Mouse (Mus musculus): ENCODE results near the gene Thap2. TPM values are rescaled to one million over a fixed set of nuclear protein-coding genes. Genes with fewer than 3 reads are reported as not detected.

Thap2 gene
- total and polyA plus RNA-seq, 2 experiments from 2014 or later: 13.8 to 21.6 TPM

DNA sequence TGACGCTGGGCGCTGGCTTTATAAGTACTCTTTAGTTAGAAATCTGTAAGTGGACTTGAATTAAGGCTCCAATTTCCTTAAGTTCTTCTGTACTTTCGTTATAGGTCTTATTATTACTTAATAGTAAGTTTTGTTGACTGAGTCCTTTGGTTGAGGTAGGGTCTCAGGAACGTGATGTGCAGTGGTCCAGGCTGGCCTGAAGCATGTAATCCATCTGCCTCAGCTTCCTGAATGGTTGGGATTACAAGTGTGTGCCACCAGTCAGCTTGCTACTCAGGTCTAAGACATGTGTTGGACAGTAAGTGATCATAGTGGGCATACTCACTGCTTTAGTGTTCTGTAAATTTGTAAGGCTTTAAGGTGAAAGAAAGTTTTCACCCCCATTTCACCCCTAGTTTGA is 6.8 kb upstream of the Thap2 start:
- Histone ChIP-seq H3K9ac (no peak overlapping the region), H3K4me1 (ENCODE audit: insufficient read depth) (peaks cover 17% of the 10 kb centered on the region), H3K4me3 (ENCODE audit: low read depth, low read length) (no peak overlapping the region), H3K4me2 (ENCODE audit: low read depth) (no peak overlapping the region), H3K9me3 (ENCODE audit: low read length) (no peaks in the 10 kb centered on the region), H3K36me3 (ENCODE audit: insufficient read depth) (peaks cover 12% of the 10 kb centered on the region), H3K27ac (ENCODE audit: low read depth, low read length) (no peak overlapping the region), H3K27me3 (ENCODE audit: insufficient read depth, low read length) (no peaks in the 10 kb centered on the region)
- ATAC-seq: no peak
- TF ChIP-seq CTCF (IDR thresholded peaks at IDR 0.05; ENCODE audit: low read depth): no peak
- no peak for DNase-seq
- WGBS: 91% methylated on average over 4 of the region's 4 CpGs

- Histone ChIP-seq H3K4me2 (ENCODE audit: low read depth) (0 out of 2 replicates have a peak overlapping the region, but pooled peaks have one; percentile 8), H3K27ac (ENCODE audit: low read depth, low read length) (no peak overlapping the region), H3K27me3 (ENCODE audit: insufficient read depth, low read length) (no peaks in the 10 kb centered on the region), H3K4me3 (ENCODE audit: low read depth, low read length) (no peak overlapping the region), H3K4me1 (ENCODE audit: insufficient read depth) (peaks cover 24% of the 10 kb centered on the region), H3K36me3 (ENCODE audit: insufficient read depth) (peaks cover 12% of the 10 kb centered on the region), H3K9ac (no peak overlapping the region), H3K9me3 (ENCODE audit: low read length) (no peaks in the 10 kb centered on the region)
- DNase-seq (no peak), ATAC-seq (no peak)
- 61% methylated on average over 3 of the region's 3 CpGs for WGBS
- TF ChIP-seq CTCF (IDR thresholded peaks at IDR 0.05; ENCODE audit: low read depth): no peak
Observed at GRCm38 (mm10) chr10:115387891-115388290, 3.6 kb upstream of the Thap2 start.

- peak overlapping the region; percentile 90 for H3K9ac ChIP-seq
- peak overlapping the region; percentile 98 for H3K27ac ChIP-seq (ENCODE audit: low read depth, low read length)
- TF ChIP-seq CTCF (IDR thresholded peaks at IDR 0.05; ENCODE audit: low read depth): no peak
- DNase-seq (peak; percentile 56), ATAC-seq (peak; percentile 12)
- no peaks in the 10 kb centered on the region for H3K27me3 ChIP-seq (ENCODE audit: insufficient read depth, low read length)
- peak overlapping the region; percentile 64 for H3K4me2 ChIP-seq (ENCODE audit: low read depth)
- H3K4me1 ChIP-seq (ENCODE audit: insufficient read depth): peaks cover 32% of the 10 kb centered on the region
- no peaks in the 10 kb centered on the region for H3K9me3 ChIP-seq (ENCODE audit: low read length)
- under 1% methylated on average over 80 of the region's 101 CpGs for WGBS
- H3K36me3 ChIP-seq (ENCODE audit: insufficient read depth): peaks cover 4% of the 10 kb centered on the region; the same call in 1 of the 2 replicates
- peak overlapping the region; percentile 65 for H3K4me3 ChIP-seq (ENCODE audit: low read depth, low read length)
Observed at GRCm38 (mm10) chr10:115385018-115386002, 1.1 kb upstream of the Thap2 start.

DNA sequence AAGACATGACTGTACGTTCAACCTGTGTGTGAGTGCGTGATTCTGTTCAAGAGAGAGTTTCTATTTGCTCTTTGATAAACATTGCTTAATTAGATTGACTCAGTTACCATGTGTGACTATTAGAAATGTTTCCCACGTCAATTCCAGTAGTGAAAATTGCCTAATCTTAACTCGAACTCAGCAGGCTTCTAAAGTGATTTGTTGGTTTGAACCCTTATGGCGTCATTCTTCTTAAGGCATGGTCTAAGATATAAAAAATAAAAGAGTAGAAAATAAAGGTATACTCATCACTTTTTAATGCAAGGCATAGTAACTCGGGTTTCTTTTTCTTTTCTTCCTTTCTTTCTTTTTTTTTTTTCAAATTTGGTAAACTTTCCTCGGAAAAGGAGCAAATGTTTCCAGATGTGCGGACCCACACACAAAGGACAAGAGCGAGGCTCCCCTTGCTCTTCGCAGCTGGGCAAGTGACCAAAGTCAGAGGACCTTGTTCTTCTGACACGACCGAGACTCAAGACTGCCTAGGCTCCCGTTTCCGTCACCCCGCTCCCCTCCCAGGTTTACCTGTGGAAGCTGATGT is 511 bp downstream of the Thap2 start:
- peak overlapping the region; percentile 64 for H3K4me2 ChIP-seq (ENCODE audit: low read depth)
- peaks cover 32% of the 10 kb centered on the region for H3K4me1 ChIP-seq (ENCODE audit: insufficient read depth)
- TF ChIP-seq CTCF (IDR thresholded peaks at IDR 0.05; ENCODE audit: low read depth): no peak
- no peaks in the 10 kb centered on the region for H3K36me3 ChIP-seq (ENCODE audit: insufficient read depth)
- DNase-seq (peak; percentile 39), ATAC-seq (no peak)
- H3K9me3 ChIP-seq (ENCODE audit: low read length): no peaks in the 10 kb centered on the region
- WGBS: under 1% methylated on average over 15 of the region's 15 CpGs
- no peaks in the 10 kb centered on the region for H3K27me3 ChIP-seq (ENCODE audit: insufficient read depth, low read length)
- H3K4me3 ChIP-seq (ENCODE audit: low read depth, low read length): peak overlapping the region; percentile 65
- H3K9ac ChIP-seq: peak overlapping the region; percentile 90
- peak overlapping the region; percentile 98 for H3K27ac ChIP-seq (ENCODE audit: low read depth, low read length)

GRCm38 (mm10) chr10:115382846-115383643 is 1.2 kb downstream of the Thap2 start:
- 6% methylated on average over 12 of the region's 12 CpGs for WGBS
- Histone ChIP-seq H3K4me3 (ENCODE audit: low read depth, low read length) (peak overlapping the region; percentile 65), H3K36me3 (ENCODE audit: insufficient read depth) (no peaks in the 10 kb centered on the region), H3K4me2 (ENCODE audit: low read depth) (peak overlapping the region; percentile 64), H3K9ac (peak overlapping the region; percentile 90), H3K9me3 (ENCODE audit: low read length) (no peaks in the 10 kb centered on the region), H3K4me1 (ENCODE audit: insufficient read depth) (peaks cover 29% of the 10 kb centered on the region), H3K27ac (ENCODE audit: low read depth, low read length) (0 out of 2 replicates have a peak overlapping the region, but pooled peaks have one; percentile 98), H3K27me3 (ENCODE audit: insufficient read depth, low read length) (no peaks in the 10 kb centered on the region)
- peak; percentile 13 for DNase-seq
- no peak for ATAC-seq
- TF ChIP-seq CTCF (IDR thresholded peaks at IDR 0.05; ENCODE audit: low read depth): no peak

DNA sequence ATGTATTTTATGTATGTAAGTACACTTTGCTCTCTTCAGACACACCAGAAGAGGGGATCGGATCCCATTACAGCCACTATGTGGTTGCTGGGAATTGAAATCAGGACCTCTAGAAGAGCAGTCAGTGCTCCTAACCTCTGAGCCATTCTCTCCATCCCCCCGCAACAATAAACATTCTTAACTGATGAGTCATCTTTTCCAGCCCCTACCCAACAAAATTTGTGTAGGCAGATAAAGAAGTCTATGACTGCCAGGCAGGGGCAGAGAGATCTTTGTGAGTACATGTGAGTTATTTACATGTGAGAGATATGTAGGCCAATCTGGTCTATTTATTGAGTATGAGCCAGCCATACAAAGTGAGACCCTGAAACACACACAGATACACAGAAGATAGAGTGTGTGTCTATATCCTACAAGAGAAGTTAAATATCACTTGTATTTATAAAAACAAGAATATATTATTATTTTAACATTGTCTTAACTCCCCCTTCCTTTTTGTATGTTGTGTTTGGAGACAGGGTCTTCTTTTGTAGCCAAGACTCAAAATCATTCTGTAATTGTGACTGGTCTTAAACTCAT is 2.6 kb downstream of the Thap2 start:
- no peak overlapping the region for H3K27ac ChIP-seq (ENCODE audit: low read depth, low read length)
- H3K4me3 ChIP-seq (ENCODE audit: low read depth, low read length): no peak overlapping the region
- no peak for DNase-seq
- no peak overlapping the region for H3K9ac ChIP-seq
- ATAC-seq: no peak
- no peak overlapping the region for H3K4me2 ChIP-seq (ENCODE audit: low read depth)
- no peaks in the 10 kb centered on the region for H3K36me3 ChIP-seq (ENCODE audit: insufficient read depth)
- H3K9me3 ChIP-seq (ENCODE audit: low read length): no peaks in the 10 kb centered on the region
- WGBS: 70% methylated on average over 2 of the region's 2 CpGs
- TF ChIP-seq CTCF (IDR thresholded peaks at IDR 0.05; ENCODE audit: low read depth): no peak
- H3K4me1 ChIP-seq (ENCODE audit: insufficient read depth): peaks cover 20% of the 10 kb centered on the region
- no peaks in the 10 kb centered on the region for H3K27me3 ChIP-seq (ENCODE audit: insufficient read depth, low read length)
